ENCODE assay signal across 8 mouse cellular contexts in genomic region chr7:80657896-80658295, GRCm38 (mm10). TPM values are rescaled to one million over a fixed set of nuclear protein-coding genes. Genes with fewer than 3 reads are reported as not detected.
DNase-seq lines count a peak whose midpoint lies in the region; ATAC-seq lines count a peak whose summit lies in the region.

No protein-coding gene starts in this region.

- H3K36me3 ChIP-seq in embryonic facial prominence, embryonic 14.5 days (ENCODE audit: control insufficient read depth, insufficient read depth, low read length) = 0 out of 2 replicates have a peak, but pooled peaks cover 8% of the 10 kb centered on the region
- no peaks in the 10 kb centered on the region for H3K36me3 ChIP-seq in neural tube, embryonic 14.5 days (ENCODE audit: control insufficient read depth, insufficient read depth, low read length)

- H3K4me2 ChIP-seq in embryonic facial prominence, embryonic 14.5 days (ENCODE audit: low read depth, low read length) = 0 out of 2 replicates have a peak overlapping the region, but pooled peaks have one; percentile 23
- H3K4me2 ChIP-seq in neural tube, embryonic 14.5 days (ENCODE audit: low read depth, low read length) = no peak overlapping the region

- DNase-seq in kidney, postnatal 10 days = peak; percentile 51
- DNase-seq in kidney, adult 9 months = no peak
- peak; percentile 88 for DNase-seq in embryonic facial prominence, embryonic 14.5 days (ENCODE audit: low spot score)
- peak; percentile 73 to 75 for DNase-seq in heart, postnatal 10 days
- DNase-seq in cerebellum, postnatal 36 days = no peak
- no peak for DNase-seq in frontal cortex, postnatal 25 days (ENCODE audit: low spot score in 2 of 2)
- no peak for DNase-seq in layer of hippocampus, postnatal 25 days (ENCODE audit: extremely low spot score in 1 of 2, low spot score in 1 of 2)

- intact Hi-C loops in heart, postnatal 10 days (cut with DNase I) = loop anchor here (5.0 kb wide), 1 partner anchor 41 kb away; no protein-coding TSS in a partner anchor

- no peak overlapping the region for H3K9ac ChIP-seq in embryonic facial prominence, embryonic 14.5 days (ENCODE audit: low read depth, low read length)
- H3K9ac ChIP-seq in neural tube, embryonic 14.5 days (replicated peaks; ENCODE audit: low read depth, low read length) = no peak overlapping the region

- peak; percentile 67; the same call in 1 of the 2 replicates for ATAC-seq in embryonic facial prominence, embryonic 14.5 days (ENCODE audit: low read depth)
- no peak for ATAC-seq in neural tube, embryonic 14.5 days (ENCODE audit: low read depth)

- no peak overlapping the region for H3K4me3 ChIP-seq in embryonic facial prominence, embryonic 14.5 days (ENCODE audit: low read depth, low read length)
- H3K4me3 ChIP-seq in neural tube, embryonic 14.5 days (ENCODE audit: low read depth, low read length) = no peak overlapping the region

- peak overlapping the region; percentile 74 for H3K27ac ChIP-seq in embryonic facial prominence, embryonic 14.5 days (replicated peaks; ENCODE audit: low read depth, low read length)
- H3K27ac ChIP-seq in neural tube, embryonic 14.5 days (ENCODE audit: low read depth, low read length) = 0 out of 2 replicates have a peak overlapping the region, but pooled peaks have one; percentile 45

- 36% methylated on average over 8 of the region's 8 CpGs for WGBS in embryonic facial prominence, embryonic 14.5 days
- WGBS in neural tube, embryonic 14.5 days = 47% methylated on average over 8 of the region's 8 CpGs

- H3K4me1 ChIP-seq in embryonic facial prominence, embryonic 14.5 days (ENCODE audit: control insufficient read depth, insufficient read depth, low read length) = peaks cover 42% of the 10 kb centered on the region
- H3K4me1 ChIP-seq in neural tube, embryonic 14.5 days (ENCODE audit: control insufficient read depth, insufficient read depth, low read length) = peaks cover 20% of the 10 kb centered on the region

- H3K27me3 ChIP-seq in embryonic facial prominence, embryonic 14.5 days (replicated peaks; ENCODE audit: control insufficient read depth, insufficient read depth, low read length) = no peaks in the 10 kb centered on the region
- H3K27me3 ChIP-seq in neural tube, embryonic 14.5 days (ENCODE audit: control insufficient read depth, insufficient read depth, low read length) = no peaks in the 10 kb centered on the region

- no peaks in the 10 kb centered on the region for H3K9me3 ChIP-seq in embryonic facial prominence, embryonic 14.5 days (ENCODE audit: control insufficient read depth, low read length)
- no peaks in the 10 kb centered on the region for H3K9me3 ChIP-seq in neural tube, embryonic 14.5 days (ENCODE audit: control insufficient read depth, low read length)

RNA-seq across cellular contexts. Expression of gene Crtc3, which starts 30.8 kb away (rescaled TPM):
- polyA plus RNA-seq in embryonic facial prominence, embryonic 14.5 days (2014; fragmentation: Nextera tagmentation; extraction: Ambion mirVana) = 21.6 and 22.9 TPM in 2 replicates
- 10 to 100 TPM; 20.6 to 20.7 TPM for total RNA-seq in heart, postnatal 10 days (2021)
- 17.2 and 23.2 TPM in 2 replicates for polyA plus RNA-seq in neural tube, embryonic 14.5 days (2014; fragmentation: Nextera tagmentation; extraction: Ambion mirVana)
- total RNA-seq in layer of hippocampus, postnatal 25 days (2021) = 10 to 100 TPM; 15.5 to 24.9 TPM

Comparison
In these comparisons a context has a peak if more than half of its experiments do, and no peak if none do; other contexts are left out.
1. DNase-seq: peak in kidney, postnatal 10 days (single experiment), embryonic facial prominence, embryonic 14.5 days (single experiment) and heart, postnatal 10 days (2 of 2); none in kidney, adult 9 months (single experiment), cerebellum, postnatal 36 days (0 of 2), frontal cortex, postnatal 25 days (0 of 2) and layer of hippocampus, postnatal 25 days (0 of 2).